Mouse (Mus musculus) layer of hippocampus, adult 2 months (tissue): ENCODE measurements around the gene Heatr5a. TPM values are rescaled to one million over a fixed set of nuclear protein-coding genes. Genes with fewer than 3 reads are reported as not detected.

Experiments
- DNase-seq, 2 experiments: peaks; one replicate each; pipeline ENCODE4 v3.0.0; 2022; ENCODE audit warnings: low spot score in 2 of 2
- H3K27ac ChIP-seq: fragments of 200-600 bp; 2 replicates; pipeline ENCODE4 v1.8.1; 2022
- H3K4me3 ChIP-seq: fragments of 200-600 bp; 2 replicates; pipeline ENCODE4 v1.8.1; 2022; ENCODE audit warnings: mild to moderate bottlenecking
- CTCF ChIP-seq: fragments of 200-600 bp; conservative IDR thresholded peaks from 2 replicates; pipeline ENCODE4 v1.8.1; 2022; ENCODE audit warnings: antibody characterized with exemption, mild to moderate bottlenecking, moderate library complexity
- total RNA-seq, 2 experiments: library from RNA; stranded (reverse); gene quantifications; 2 replicates each; pipeline ENCODE4 v1.2.3; 2021

Gene Heatr5a
- total RNA-seq, 2 experiments from 2014 or later = 6.9 to 8.9 TPM

DNA sequence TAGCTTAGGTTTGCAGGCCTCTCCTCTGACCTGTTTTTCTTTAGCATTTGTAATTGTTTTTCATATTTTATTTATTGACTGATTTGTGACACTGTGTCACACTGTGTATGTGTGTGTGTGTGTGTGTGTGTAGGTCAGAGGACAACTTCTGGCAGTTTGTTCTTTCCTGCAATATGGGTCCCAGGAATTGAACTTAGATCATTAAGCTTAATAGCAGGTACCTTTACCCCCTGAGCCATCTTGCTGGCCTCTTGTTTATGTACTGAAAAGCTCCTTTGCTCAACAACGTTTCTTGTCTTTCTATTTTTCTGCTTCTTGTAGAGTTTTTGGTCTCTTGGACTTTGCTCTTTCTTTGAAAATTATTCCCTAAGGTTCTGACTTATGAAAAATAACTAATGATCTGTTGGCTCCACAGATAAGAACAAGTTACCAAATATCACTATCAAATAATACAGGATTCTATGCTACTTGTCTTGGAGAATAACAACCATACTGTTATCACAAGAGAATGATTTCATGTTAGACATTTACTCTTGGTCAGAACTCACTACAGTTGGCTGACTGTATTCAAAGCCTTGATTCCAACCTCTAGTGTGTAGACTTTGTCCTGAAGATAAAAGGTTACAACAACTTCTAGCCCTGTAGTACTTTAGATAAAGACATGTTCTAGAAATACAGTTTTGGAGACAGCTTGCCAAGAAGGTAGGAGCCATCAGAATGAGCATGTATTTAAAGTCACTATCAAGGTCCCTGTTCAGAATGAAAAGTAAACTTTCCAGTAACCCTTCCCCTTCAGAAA, 24.8 kb upstream of the Heatr5a start:
- no peak overlapping the region for H3K4me3 ChIP-seq
- no peak for DNase-seq
- no peak overlapping the region for H3K27ac ChIP-seq
- no peak for TF ChIP-seq CTCF

GRCm38 (mm10) chr12:51990629-51991028, 19.5 kb upstream of the Heatr5a start:
- H3K4me3 ChIP-seq = no peak overlapping the region
- H3K27ac ChIP-seq = no peak overlapping the region
- no peak for DNase-seq
- TF ChIP-seq CTCF = no peak

- H3K27ac ChIP-seq = no peak overlapping the region
- H3K4me3 ChIP-seq = no peak overlapping the region
- TF ChIP-seq CTCF = no peak
- no peak for DNase-seq
Observed at GRCm38 (mm10) chr12:51988536-51988935, 17.4 kb upstream of the Heatr5a start.

- no peak for TF ChIP-seq CTCF
- H3K27ac ChIP-seq = no peak overlapping the region
- DNase-seq = no peak
- no peak overlapping the region for H3K4me3 ChIP-seq
Observed at GRCm38 (mm10) chr12:51985826-51986225, 14.7 kb upstream of the Heatr5a start.

- no peak for DNase-seq
- no peak for TF ChIP-seq CTCF
- no peak overlapping the region for H3K4me3 ChIP-seq
- H3K27ac ChIP-seq = no peak overlapping the region
Observed at GRCm38 (mm10) chr12:51985163-51985748, 14.1 kb upstream of the Heatr5a start.

DNA sequence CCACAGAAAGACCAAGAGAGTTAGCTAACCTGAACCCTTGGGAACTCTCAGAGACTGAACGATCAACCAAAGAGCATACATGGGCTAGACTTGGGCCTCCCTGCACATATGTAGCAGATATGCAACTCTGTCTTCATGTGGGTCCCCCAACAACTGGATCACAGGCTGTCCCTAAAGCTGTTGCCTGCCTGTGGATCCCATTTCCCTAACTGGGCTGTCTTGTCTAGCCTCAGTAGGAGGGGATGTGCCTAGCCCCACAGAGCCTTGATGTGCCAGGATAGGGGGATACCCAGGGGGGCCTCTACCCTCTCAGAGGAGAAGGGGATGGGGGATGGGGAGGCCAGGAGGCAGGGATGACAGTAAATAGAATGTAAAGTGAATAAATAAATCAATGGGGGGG, 12.5 kb upstream of the Heatr5a start:
- no peak for TF ChIP-seq CTCF
- Histone ChIP-seq H3K4me3 (no peak overlapping the region), H3K27ac (no peak overlapping the region)
- no peak for DNase-seq

GRCm38 (mm10) chr12:51976531-51976930, 5.4 kb upstream of the Heatr5a start:
- no peak for DNase-seq

GRCm38 (mm10) chr12:51974381-51974780, 3.3 kb upstream of the Heatr5a start:
- TF ChIP-seq CTCF = no peak
- Histone ChIP-seq H3K4me3 (no peak overlapping the region), H3K27ac (no peak overlapping the region)
- no peak for DNase-seq

More at GRCm38 (mm10) chr12:51976531-51976930, 5.4 kb upstream of the Heatr5a start:
- H3K27ac ChIP-seq = no peak overlapping the region
- no peak for TF ChIP-seq CTCF
- H3K4me3 ChIP-seq = no peak overlapping the region

- peak; percentile 57 for TF ChIP-seq CTCF
Observed at GRCm38 (mm10) chr12:51972269-51973065, 1.3 kb upstream of the Heatr5a start.

GRCm38 (mm10) chr12:51970352-51971069, 610 bp downstream of the Heatr5a start:
- no peak for TF ChIP-seq CTCF
- H3K4me3 ChIP-seq = peak overlapping the region; percentile 94
- no peak for DNase-seq
- H3K27ac ChIP-seq = peak overlapping the region; percentile 90

More at GRCm38 (mm10) chr12:51972269-51973065, 1.3 kb upstream of the Heatr5a start:
- Histone ChIP-seq H3K4me3 (no peak overlapping the region), H3K27ac (no peak overlapping the region)
- DNase-seq = no peak

- DNase-seq = no peak
- H3K27ac ChIP-seq = no peak overlapping the region
- peak overlapping the region; percentile 94; the same call in 1 of the 2 replicates for H3K4me3 ChIP-seq
- TF ChIP-seq CTCF = no peak
Observed at GRCm38 (mm10) chr12:51969876-51970275, 1.2 kb downstream of the Heatr5a start.

- H3K4me3 ChIP-seq = no peak overlapping the region
- no peak overlapping the region for H3K27ac ChIP-seq
- DNase-seq = no peak
- TF ChIP-seq CTCF = no peak
Observed at GRCm38 (mm10) chr12:51969092-51969491, 2.0 kb downstream of the Heatr5a start.
